Mouse (Mus musculus): ENCODE measurements around the gene Spock1.

GRCm38 (mm10) chr13:57856311-57856853 is 51.8 kb downstream of the Spock1 start:
- TF ChIP-seq CTCF (IDR thresholded peaks at IDR 0.05; ENCODE audit: insufficient read depth, low read length) (no peak), POLR2A (IDR thresholded peaks at IDR 0.05; ENCODE audit: borderline replicate concordance, extremely low read depth, low read depth, low read length) (no peak)

All from lung, adult 2 months (tissue).